Mouse (Mus musculus) limb, embryonic 12.5 days (tissue): Measurements from ENCODE around the gene Smad3. TPM values are rescaled to one million over a fixed set of nuclear protein-coding genes. Genes with fewer than 3 reads are reported as not detected.

Experiments
- ATAC-seq: fragments of 200-750 bp; cut with Nextera tagmentation; 2 replicates; pipeline ENCODE4 v1.8.0; 2017; ENCODE audit warnings: low read depth, moderate TSS enrichment; ENCODE audit not compliant: insufficient number of reproducible peaks, insufficient read depth, low FRiP score, low TSS enrichment
- H3K27ac ChIP-seq: fragments of 300-500 bp; sonication (generic); 2 replicates; pipeline ENCODE4 v1.5.1; 2016; ENCODE audit warnings: mild to moderate bottlenecking, moderate library complexity
- H3K27me3 ChIP-seq: fragments of 300-500 bp; sonication (generic); 2 replicates; pipeline ENCODE4 v1.6.1; 2016; ENCODE audit warnings: mild to moderate bottlenecking, moderate library complexity
- H3K36me3 ChIP-seq: fragments of 300-500 bp; sonication (generic); 2 replicates; pipeline ENCODE4 v1.6.1; 2016; ENCODE audit warnings: mild to moderate bottlenecking, moderate library complexity
- H3K4me1 ChIP-seq: fragments of 300-500 bp; sonication (generic); replicated peaks from 2 replicates; pipeline ENCODE4 v1.6.1; 2016
- H3K4me2 ChIP-seq: fragments of 300-500 bp; sonication (generic); 2 replicates; pipeline ENCODE4 v1.6.1; 2016; ENCODE audit warnings: mild to moderate bottlenecking, moderate library complexity
- H3K4me3 ChIP-seq: fragments of 300-500 bp; sonication (generic); replicated peaks from 2 replicates; pipeline ENCODE4 v1.5.1; 2016; ENCODE audit warnings: mild to moderate bottlenecking
- H3K9ac ChIP-seq: fragments of 300-500 bp; sonication (generic); replicated peaks from 2 replicates; pipeline ENCODE4 v1.6.1; 2016; ENCODE audit warnings: mild to moderate bottlenecking, moderate library complexity
- H3K9me3 ChIP-seq: fragments of 300-500 bp; sonication (generic); 2 replicates; pipeline ENCODE4 v1.6.1; 2016; ENCODE audit warnings: mild to moderate bottlenecking, moderate library complexity
- WGBS: fragments of 180-500 bp; shearing (Covaris S2); methylation state at CpG from one replicate; pipeline ENCODE4 v1.1.7; 2016; 5-methylcytosine and 5-hydroxymethylcytosine counted together
- polyA plus RNA-seq: library from polyadenylated mRNA; unstranded; fragments of >200 nt; fragmentation: Nextera tagmentation; extraction: Ambion mirVana; gene quantifications from 2 replicates; pipeline ENCODE4 v1.2.1, GENCODE M21; 2016

Smad3 gene
- polyA plus RNA-seq, 1 experiment from 2014 or later, result 39.9 TPM

DNA sequence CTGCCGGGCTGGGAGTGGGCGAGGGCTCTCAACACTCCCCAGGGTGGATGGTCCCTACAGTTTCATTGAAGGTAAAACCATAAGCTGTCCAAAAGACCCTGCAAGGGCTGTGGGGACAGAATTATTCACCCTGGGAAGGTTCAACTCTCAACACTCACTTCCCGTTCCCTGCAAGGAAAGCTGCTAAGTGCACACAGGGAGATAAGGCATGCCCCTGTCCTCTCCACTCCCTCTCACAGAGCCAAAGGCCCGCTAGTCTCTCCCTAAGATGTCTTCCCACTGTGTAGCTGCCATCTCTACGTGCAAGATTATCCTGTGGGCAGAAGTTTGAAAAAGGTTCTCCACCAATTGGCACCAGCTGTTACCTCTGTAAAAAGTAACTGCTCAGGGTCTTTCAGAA, 60.2 kb downstream of the Smad3 start:
- Histone ChIP-seq H3K4me1 (peaks cover 60% of the 10 kb centered on the region), H3K4me3 (no peak overlapping the region), H3K4me2 (no peak overlapping the region), H3K27ac (peak overlapping the region; percentile 42), H3K9me3 (no peaks in the 10 kb centered on the region), H3K36me3 (peaks cover 4% of the 10 kb centered on the region; the same call in 1 of the 2 replicates), H3K9ac (0 out of 2 replicates have a peak overlapping the region, but pooled peaks have one; percentile 31), H3K27me3 (no peaks in the 10 kb centered on the region)
- WGBS, result 48% methylated on average over 5 of the region's 5 CpGs
- ATAC-seq, result no peak

- no peaks in the 10 kb centered on the region for H3K27me3 ChIP-seq
- no peak overlapping the region for H3K4me2 ChIP-seq
- peaks cover 52% of the 10 kb centered on the region for H3K4me1 ChIP-seq
- no peak overlapping the region for H3K4me3 ChIP-seq
- H3K27ac ChIP-seq, result peak overlapping the region; percentile 50; the same call in 1 of the 2 replicates
- H3K9ac ChIP-seq, result no peak overlapping the region
- H3K36me3 ChIP-seq, result 0 out of 2 replicates have a peak, but pooled peaks cover under 1% of the 10 kb centered on the region
- H3K9me3 ChIP-seq, result no peaks in the 10 kb centered on the region
- WGBS, result 66% methylated on average over 10 of the region's 10 CpGs
- ATAC-seq, result no peak
Measured at GRCm38 (mm10) chr9:63696463-63697105, 61.2 kb downstream of the Smad3 start.

DNA sequence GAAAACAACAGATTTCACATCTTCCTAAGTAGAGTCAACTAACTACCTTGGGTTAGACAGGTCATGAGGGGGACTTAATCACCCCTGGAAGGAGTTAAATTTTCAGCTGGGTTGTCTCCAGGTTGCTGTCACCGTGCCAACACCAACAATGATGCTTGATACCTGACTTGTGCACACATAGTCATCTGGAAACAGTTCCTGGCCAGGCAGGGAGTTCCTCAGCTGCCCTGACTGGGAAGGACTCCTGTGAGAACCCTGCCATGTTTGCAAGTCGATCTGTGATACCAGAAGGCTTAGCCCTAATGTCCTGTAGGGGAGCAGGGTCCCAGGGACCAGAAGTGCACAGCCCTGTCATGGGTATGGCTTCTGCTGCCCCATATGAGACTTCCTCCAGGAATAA, 65.8 kb downstream of the Smad3 start:
- peaks cover 14% of the 10 kb centered on the region for H3K36me3 ChIP-seq
- no peak overlapping the region for H3K27ac ChIP-seq
- peaks cover 20% of the 10 kb centered on the region for H3K4me1 ChIP-seq
- no peak overlapping the region for H3K4me3 ChIP-seq
- H3K9me3 ChIP-seq, result no peaks in the 10 kb centered on the region
- no peak for ATAC-seq
- H3K4me2 ChIP-seq, result no peak overlapping the region
- H3K9ac ChIP-seq, result no peak overlapping the region
- no peaks in the 10 kb centered on the region for H3K27me3 ChIP-seq
- WGBS, result 64% methylated on average over 2 of the region's 2 CpGs

GRCm38 (mm10) chr9:63690511-63690910, 67.3 kb downstream of the Smad3 start:
- Histone ChIP-seq H3K4me3 (no peak overlapping the region), H3K9ac (no peak overlapping the region), H3K4me2 (no peak overlapping the region), H3K4me1 (peaks cover 9% of the 10 kb centered on the region; the same call in 1 of the 2 replicates), H3K36me3 (peaks cover 14% of the 10 kb centered on the region), H3K9me3 (0 out of 2 replicates have a peak, but pooled peaks cover 3% of the 10 kb centered on the region), H3K27ac (no peak overlapping the region), H3K27me3 (no peaks in the 10 kb centered on the region)
- 100% methylated on average over 1 of the region's 1 CpGs for WGBS
- no peak for ATAC-seq

GRCm38 (mm10) chr9:63687413-63688015, 70.3 kb downstream of the Smad3 start:
- Histone ChIP-seq H3K4me1 (peaks cover 8% of the 10 kb centered on the region; the same call in 1 of the 2 replicates), H3K9me3 (0 out of 2 replicates have a peak, but pooled peaks cover 3% of the 10 kb centered on the region), H3K27ac (no peak overlapping the region), H3K4me2 (no peak overlapping the region), H3K4me3 (no peak overlapping the region), H3K9ac (no peak overlapping the region), H3K36me3 (peaks cover 14% of the 10 kb centered on the region), H3K27me3 (no peaks in the 10 kb centered on the region)
- no peak for ATAC-seq
- WGBS, result 80% methylated on average over 7 of the region's 7 CpGs

- WGBS, result 91% methylated on average over 5 of the region's 5 CpGs
- H3K9me3 ChIP-seq, result 0 out of 2 replicates have a peak, but pooled peaks cover 3% of the 10 kb centered on the region
Measured at GRCm38 (mm10) chr9:63685352-63685751, 72.4 kb downstream of the Smad3 start.

DNA sequence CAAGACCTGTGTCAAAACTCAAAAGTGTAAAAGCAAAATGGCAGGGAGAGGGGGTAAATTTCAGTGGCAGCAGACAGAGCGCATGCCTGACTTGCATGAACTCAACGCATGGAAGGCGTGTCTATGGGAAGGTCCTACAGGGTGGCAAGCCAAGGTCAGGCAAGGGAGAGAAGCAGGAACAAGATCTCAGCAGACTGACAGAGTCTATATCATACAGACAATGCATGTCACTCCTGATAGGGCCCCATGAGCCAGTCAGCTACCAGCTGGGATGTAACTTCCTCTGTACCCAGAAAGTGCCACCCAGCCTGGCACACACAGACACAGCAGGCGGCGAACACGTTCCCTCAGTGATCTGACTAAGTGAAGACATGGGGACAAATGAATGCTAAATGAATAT, 73.5 kb downstream of the Smad3 start:
- H3K9me3 ChIP-seq, result 0 out of 2 replicates have a peak, but pooled peaks cover 3% of the 10 kb centered on the region
- H3K27me3 ChIP-seq, result no peaks in the 10 kb centered on the region
- no peak overlapping the region for H3K4me3 ChIP-seq
- 98% methylated on average over 6 of the region's 6 CpGs for WGBS
- H3K4me1 ChIP-seq, result peaks cover 6% of the 10 kb centered on the region; the same call in 1 of the 2 replicates
- no peak overlapping the region for H3K4me2 ChIP-seq
- no peak overlapping the region for H3K9ac ChIP-seq
- ATAC-seq, result no peak
- no peak overlapping the region for H3K27ac ChIP-seq
- peaks cover 4% of the 10 kb centered on the region; the same call in 1 of the 2 replicates for H3K36me3 ChIP-seq

More at GRCm38 (mm10) chr9:63685352-63685751, 72.4 kb downstream of the Smad3 start:
- no peak for ATAC-seq
- Histone ChIP-seq H3K36me3 (peaks cover 10% of the 10 kb centered on the region), H3K27me3 (no peaks in the 10 kb centered on the region), H3K4me2 (no peak overlapping the region), H3K9ac (no peak overlapping the region), H3K27ac (no peak overlapping the region), H3K4me3 (no peak overlapping the region), H3K4me1 (peaks cover 6% of the 10 kb centered on the region; the same call in 1 of the 2 replicates)

GRCm38 (mm10) chr9:63682943-63683342, 74.9 kb downstream of the Smad3 start:
- Histone ChIP-seq H3K27me3 (no peaks in the 10 kb centered on the region), H3K27ac (no peak overlapping the region), H3K4me3 (no peak overlapping the region), H3K9ac (no peak overlapping the region), H3K36me3 (peaks cover 4% of the 10 kb centered on the region; the same call in 1 of the 2 replicates), H3K4me2 (no peak overlapping the region), H3K9me3 (0 out of 2 replicates have a peak, but pooled peaks cover 3% of the 10 kb centered on the region), H3K4me1 (peaks cover 7% of the 10 kb centered on the region; the same call in 1 of the 2 replicates)
- ATAC-seq, result no peak
- 82% methylated on average over 2 of the region's 2 CpGs for WGBS

DNA sequence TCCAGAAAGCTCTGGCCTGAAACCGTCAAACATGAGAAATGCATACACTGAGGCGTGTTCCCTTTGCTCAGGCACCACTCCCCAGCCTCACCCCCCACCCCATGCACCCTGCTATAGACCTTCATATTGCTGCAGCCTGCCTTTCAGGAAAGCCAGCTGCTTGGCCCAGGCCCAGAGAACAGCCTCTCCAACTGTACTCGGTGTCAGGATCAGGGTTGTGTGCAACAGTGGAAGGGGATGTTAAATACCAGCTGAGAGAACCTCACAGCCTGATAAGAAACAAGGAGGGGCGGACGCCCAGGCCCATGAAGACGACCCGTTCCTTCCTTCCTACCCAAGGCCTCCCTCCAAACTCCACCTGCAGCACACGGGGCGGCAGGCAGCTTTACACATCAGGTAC, 75.5 kb downstream of the Smad3 start:
- no peak overlapping the region for H3K27ac ChIP-seq
- no peak for ATAC-seq

GRCm38 (mm10) chr9:63678076-63678475, 79.7 kb downstream of the Smad3 start:
- WGBS, result 95% methylated on average over 1 of the region's 1 CpGs
- no peaks in the 10 kb centered on the region for H3K9me3 ChIP-seq
- no peak overlapping the region; the same call in 1 of the 2 replicates for H3K27ac ChIP-seq
- no peaks in the 10 kb centered on the region for H3K27me3 ChIP-seq
- peaks cover 8% of the 10 kb centered on the region; the same call in 1 of the 2 replicates for H3K36me3 ChIP-seq
- H3K4me2 ChIP-seq, result no peak overlapping the region
- peaks cover 18% of the 10 kb centered on the region for H3K4me1 ChIP-seq
- H3K4me3 ChIP-seq, result no peak overlapping the region
- no peak overlapping the region for H3K9ac ChIP-seq
- no peak for ATAC-seq

More for the DNA sequence above, 75.5 kb downstream of the Smad3 start:
- Histone ChIP-seq H3K4me1 (peaks cover 8% of the 10 kb centered on the region; the same call in 1 of the 2 replicates), H3K4me2 (no peak overlapping the region), H3K9ac (no peak overlapping the region), H3K9me3 (0 out of 2 replicates have a peak, but pooled peaks cover 3% of the 10 kb centered on the region), H3K4me3 (no peak overlapping the region), H3K36me3 (peaks cover 4% of the 10 kb centered on the region; the same call in 1 of the 2 replicates), H3K27me3 (no peaks in the 10 kb centered on the region)
- WGBS, result 85% methylated on average over 9 of the region's 9 CpGs

DNA sequence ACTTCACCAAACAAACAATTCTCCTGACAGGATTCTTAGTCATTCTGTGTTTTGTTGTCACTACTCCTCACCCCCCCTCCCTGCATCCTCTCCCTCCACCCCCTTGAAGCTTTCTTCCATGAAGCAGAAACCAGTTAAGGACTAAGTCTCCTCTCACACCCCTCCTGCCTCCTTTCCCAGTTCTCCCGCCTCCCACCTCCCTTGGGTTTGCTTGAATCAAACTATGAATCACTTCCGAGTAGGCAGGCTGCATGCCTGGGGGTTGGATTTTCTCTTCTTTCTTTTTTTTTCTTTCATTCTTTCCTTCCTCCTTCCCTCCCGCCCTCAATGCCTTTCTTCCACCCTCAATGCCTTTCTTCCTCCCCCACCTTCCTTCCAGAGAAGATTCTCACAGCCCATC, 80.2 kb downstream of the Smad3 start:
- no peak for ATAC-seq
- H3K36me3 ChIP-seq, result peaks cover 8% of the 10 kb centered on the region; the same call in 1 of the 2 replicates
- H3K9me3 ChIP-seq, result no peaks in the 10 kb centered on the region
- H3K27me3 ChIP-seq, result no peaks in the 10 kb centered on the region
- H3K27ac ChIP-seq, result no peak overlapping the region
- no peak overlapping the region for H3K4me2 ChIP-seq
- H3K9ac ChIP-seq, result no peak overlapping the region
- H3K4me1 ChIP-seq, result peaks cover 23% of the 10 kb centered on the region
- WGBS, result 72% methylated on average over 3 of the region's 3 CpGs
- no peak overlapping the region for H3K4me3 ChIP-seq
